In the genomic region with DNA sequence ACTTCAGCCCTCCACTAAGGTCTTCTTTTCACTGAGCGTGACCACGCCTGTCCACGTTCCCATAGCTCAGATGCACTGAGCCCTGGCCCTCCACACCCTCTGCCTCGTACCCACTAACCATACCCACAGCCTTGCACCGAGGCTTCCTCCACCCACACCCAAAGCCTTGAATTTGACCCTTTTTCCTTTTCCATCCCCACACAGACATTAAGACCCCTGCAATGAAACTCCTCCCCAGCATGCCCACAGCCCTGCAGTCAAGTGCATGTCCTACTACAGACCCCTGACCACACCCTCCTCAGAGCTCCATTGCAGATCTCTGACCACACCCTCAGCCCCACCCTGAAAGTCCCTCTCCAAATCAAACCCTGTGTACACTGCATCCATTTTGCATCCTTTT, we compare ENCODE assay signal across 10 mouse cellular contexts. TPM values are rescaled to one million over a fixed set of nuclear protein-coding genes. Genes with fewer than 3 reads are reported as not detected.
A peak's percentile ranks its signal among the peaks of the same experiment; 100 is the strongest.
DNase-seq lines count a peak whose midpoint lies in the region; ATAC-seq lines count a peak whose summit lies in the region.
"Had no signal": no experiment of that assay in that cellular context is flagged by ENCODE, and none has a peak within 500 bp of the region (broad histone marks: within the 10 kb centered on the region; RNA-seq: fewer than 3 reads in every experiment).

No protein-coding gene starts in this region.

- H3K36me3 ChIP-seq in hindbrain, embryonic 13.5 days, result peaks cover 20% of the 10 kb centered on the region
- H3K36me3 ChIP-seq in midbrain, embryonic 14.5 days (ENCODE audit: control insufficient read depth, insufficient read depth, low read length), result 0 out of 2 replicates have a peak, but pooled peaks cover 9% of the 10 kb centered on the region
- H3K36me3 ChIP-seq: heart, embryonic 15.5 days had no signal

- ATAC-seq in hindbrain, embryonic 13.5 days (ENCODE audit: low FRiP score), result no peak
- ATAC-seq in midbrain, embryonic 14.5 days (ENCODE audit: low FRiP score, low TSS enrichment), result no peak

- WGBS in hindbrain, embryonic 13.5 days, result 67% methylated on average over 5 of the region's 5 CpGs
- 79% methylated on average over 5 of the region's 5 CpGs for WGBS in midbrain, embryonic 14.5 days

- H3K27me3 ChIP-seq in hindbrain, embryonic 13.5 days, result peaks cover 8% of the 10 kb centered on the region; the same call in 1 of the 2 replicates
- no peaks in the 10 kb centered on the region for H3K27me3 ChIP-seq in midbrain, embryonic 14.5 days (ENCODE audit: control insufficient read depth, insufficient read depth, low read length)

- H3K27ac ChIP-seq in hindbrain, embryonic 13.5 days, result peak overlapping the region; percentile 90
- H3K27ac ChIP-seq in midbrain, embryonic 14.5 days (replicated peaks; ENCODE audit: low read depth, low read length), result peak overlapping the region; percentile 72
- H3K27ac ChIP-seq: heart, embryonic 15.5 days had no signal

- H3K9ac ChIP-seq in hindbrain, embryonic 13.5 days, result peak overlapping the region; percentile 75
- H3K9ac ChIP-seq in midbrain, embryonic 14.5 days (replicated peaks; ENCODE audit: low read length), result no peak overlapping the region; the same call in 1 of the 2 replicates
- H3K9ac ChIP-seq: heart, embryonic 15.5 days had no signal

- no peaks in the 10 kb centered on the region for H3K9me3 ChIP-seq in hindbrain, embryonic 13.5 days
- no peaks in the 10 kb centered on the region for H3K9me3 ChIP-seq in midbrain, embryonic 14.5 days (ENCODE audit: control insufficient read depth, low read length)
- H3K9me3 ChIP-seq: heart, embryonic 15.5 days had no signal

- peak overlapping the region; percentile 46 for H3K4me3 ChIP-seq in hindbrain, embryonic 13.5 days
- H3K4me3 ChIP-seq in midbrain, embryonic 14.5 days (replicated peaks; ENCODE audit: low read depth, low read length), result peak overlapping the region; percentile 41

- DNase-seq in cerebellum, adult 9-11 months, result peak; percentile 58
- no peak for DNase-seq in cerebellum, adult 11 months
- peak; percentile 57 for DNase-seq in MN1 (ENCODE audit: low spot score)
- no peak for DNase-seq in midbrain, embryonic 14.5 days
- DNase-seq in kidney, adult 18-20 months, result no peak
- no peak for DNase-seq in gastrocnemius, postnatal 10 days
- DNase-seq in adrenal gland, postnatal 10 days, result no peak

- peak overlapping the region; percentile 64 for H3K4me2 ChIP-seq in hindbrain, embryonic 13.5 days
- H3K4me2 ChIP-seq in midbrain, embryonic 14.5 days (ENCODE audit: low read length), result peak overlapping the region; percentile 73
- H3K4me2 ChIP-seq: heart, embryonic 15.5 days had no signal

- H3K4me1 ChIP-seq in hindbrain, embryonic 13.5 days (replicated peaks), result peaks cover 87% of the 10 kb centered on the region
- peaks cover 33% of the 10 kb centered on the region for H3K4me1 ChIP-seq in midbrain, embryonic 14.5 days (ENCODE audit: control insufficient read depth, insufficient read depth, low read length)

RNA-seq across cellular contexts. Expression of a gene that starts 1.5 kb away (rescaled TPM):
- polyA plus RNA-seq in hindbrain, embryonic 13.5 days (2015; fragmentation: Nextera tagmentation; extraction: Ambion mirVana), result 170 and 181 TPM in 2 replicates
- 91.3 and 108 TPM in 2 replicates for polyA plus RNA-seq in midbrain, embryonic 14.5 days (2014; fragmentation: Nextera tagmentation; extraction: Ambion mirVana)
- 100 to 1,000 TPM; 260 to 285 TPM for total RNA-seq in gastrocnemius, postnatal 10 days (2021)
- total RNA-seq in adrenal gland, postnatal 10 days (2021), result 100 to 1,000 TPM in 1 of 2 experiments, 10 to 100 TPM in 1; 67.9 to 106 TPM

RNA-seq across cellular contexts. Expression of a gene that starts 26.9 kb away (rescaled TPM):
- polyA plus RNA-seq in hindbrain, embryonic 13.5 days (2015; fragmentation: Nextera tagmentation; extraction: Ambion mirVana), result 30.9 and 34.3 TPM in 2 replicates
- 25.2 and 26.4 TPM in 2 replicates for polyA plus RNA-seq in midbrain, embryonic 14.5 days (2014; fragmentation: Nextera tagmentation; extraction: Ambion mirVana)
- 10 to 100 TPM; 10.9 to 15.9 TPM for total RNA-seq in gastrocnemius, postnatal 10 days (2021)
- 10 to 100 TPM; 15.1 to 18.4 TPM for total RNA-seq in adrenal gland, postnatal 10 days (2021)

RNA-seq across cellular contexts. Expression of a gene that starts 48.7 kb away (rescaled TPM):
- 7.8 and 11.0 TPM in 2 replicates for polyA plus RNA-seq in hindbrain, embryonic 13.5 days (2015; fragmentation: Nextera tagmentation; extraction: Ambion mirVana)
- 5.9 and 9.7 TPM in 2 replicates for polyA plus RNA-seq in midbrain, embryonic 14.5 days (2014; fragmentation: Nextera tagmentation; extraction: Ambion mirVana)
- total RNA-seq in gastrocnemius, postnatal 10 days (2021), result 1 to 10 TPM; 4.4 to 4.5 TPM
- total RNA-seq in adrenal gland, postnatal 10 days (2021), result 1 to 10 TPM; 1.9 to 2.5 TPM

RNA-seq across cellular contexts. Expression of a gene that starts 56.4 kb away (rescaled TPM):
- polyA plus RNA-seq in hindbrain, embryonic 13.5 days (2015; fragmentation: Nextera tagmentation; extraction: Ambion mirVana), result 1.1 and 1.7 TPM in 2 replicates
- polyA plus RNA-seq in midbrain, embryonic 14.5 days (2014; fragmentation: Nextera tagmentation; extraction: Ambion mirVana), result 1.5 and 1.7 TPM in 2 replicates
- 1 to 10 TPM in 1 of 2 experiments, under 1 TPM in 1; 0.93 to 1.1 TPM for total RNA-seq in gastrocnemius, postnatal 10 days (2021)
- total RNA-seq in adrenal gland, postnatal 10 days (2021), result 1 to 10 TPM; 3.3 to 3.8 TPM

RNA-seq across cellular contexts. Expression of a gene that starts 56.5 kb away (rescaled TPM):
- not detected in 2 replicates for polyA plus RNA-seq in hindbrain, embryonic 13.5 days (2015; fragmentation: Nextera tagmentation; extraction: Ambion mirVana)
- polyA plus RNA-seq in midbrain, embryonic 14.5 days (2014; fragmentation: Nextera tagmentation; extraction: Ambion mirVana), result not detected in 2 replicates
- under 1 TPM in 1 of 2 experiments, not detected in 1; 0.07 TPM for total RNA-seq in gastrocnemius, postnatal 10 days (2021)
- under 1 TPM; 0.15 to 0.33 TPM for total RNA-seq in adrenal gland, postnatal 10 days (2021)
- total RNA-seq: layer of hippocampus, postnatal 10 days had no signal

Comparison
In these comparisons a context has a peak if more than half of its experiments do, and no peak if none do; other contexts are left out.
1. DNase-seq: peak in cerebellum, adult 9-11 months (single experiment) and MN1 (single experiment); none in cerebellum, adult 11 months (single experiment), midbrain, embryonic 14.5 days (single experiment), kidney, adult 18-20 months (single experiment), gastrocnemius, postnatal 10 days (single experiment) and adrenal gland, postnatal 10 days (single experiment).